Mouse (Mus musculus): Measurements from ENCODE around the gene Lrrfip2. TPM values are rescaled to one million over a fixed set of nuclear protein-coding genes. Genes with fewer than 3 reads are reported as not detected.

Lrrfip2 gene
- total and polyA plus RNA-seq, 3 experiments, result 16.6 to 30.9 (median 25.2) TPM

- no peak overlapping the region for H3K9ac ChIP-seq (ENCODE audit: insufficient read depth, low read depth)
- TF ChIP-seq NRF1 (IDR thresholded peaks at IDR 0.05; ENCODE audit: low read depth, low read length) (no peak), ZC3H11A (IDR thresholded peaks at IDR 0.05; ENCODE audit: low read depth, low read length) (no peak), EP300 (IDR thresholded peaks at IDR 0.05; ENCODE audit: low read length) (no peak), CHD1 (IDR thresholded peaks at IDR 0.05; ENCODE audit: low read depth, low read length) (no peak), E2F4 (IDR thresholded peaks at IDR 0.05; ENCODE audit: insufficient replicate concordance, low read depth, low read length) (no peak), ZNF384 (IDR thresholded peaks at IDR 0.05; ENCODE audit: low read depth, low read length) (no peak), PAX5 (IDR thresholded peaks at IDR 0.05; ENCODE audit: low read length) (no peak), SIN3A (IDR thresholded peaks at IDR 0.05; ENCODE audit: low read length) (no peak)
- no peaks in the 10 kb centered on the region for H3K27me3 ChIP-seq (replicated peaks)
- in situ Hi-C loops (cut with MboI; ENCODE audit: low pct_ligation_motif_present, low pct_unique_long_range_greater_than_20kb, low sequenced_read_pairs), result no loop called here
- H3K4me1 ChIP-seq (ENCODE audit: control insufficient read depth in 1 of 2, insufficient read depth in 2 of 2), result no peaks in the 10 kb centered on the region
- DNase-seq (ENCODE audit: extremely low read depth), result no peak
- H3K36me3 ChIP-seq (replicated peaks in 1 of 2; ENCODE audit: control insufficient read depth in 1 of 2, insufficient read depth in 1 of 2, low read length in 1 of 2), result peaks cover 4 to 12% of the 10 kb centered on the region in 2 experiments
- no peaks in the 10 kb centered on the region for H3K79me2 ChIP-seq (replicated peaks; ENCODE audit: control insufficient read depth, extremely low read depth, insufficient read depth, poor library complexity, severe bottlenecking)
- dilution Hi-C loops (cut with MboI; ENCODE audit: extremely low pct_ligation_motif_present, extremely low pct_unique_long_range_greater_than_20kb, low sequenced_read_pairs), result no loop called here
- no peak overlapping the region for H3K4me3 ChIP-seq (replicated peaks in 1 of 3; ENCODE audit: low read depth in 2 of 3, low read length in 2 of 3, poor library complexity in 1 of 3)
- H3K9me3 ChIP-seq (replicated peaks; ENCODE audit: low read length), result no peaks in the 10 kb centered on the region
- no peak overlapping the region for H3K27ac ChIP-seq (ENCODE audit: insufficient read depth, low read depth)
- H3K4me2 ChIP-seq (ENCODE audit: insufficient read depth, low read depth, poor library complexity, severe bottlenecking), result no peak overlapping the region
Measured at GRCm38 (mm10) chr9:111127749-111128148, 10.4 kb downstream of the Lrrfip2 start.

DNA sequence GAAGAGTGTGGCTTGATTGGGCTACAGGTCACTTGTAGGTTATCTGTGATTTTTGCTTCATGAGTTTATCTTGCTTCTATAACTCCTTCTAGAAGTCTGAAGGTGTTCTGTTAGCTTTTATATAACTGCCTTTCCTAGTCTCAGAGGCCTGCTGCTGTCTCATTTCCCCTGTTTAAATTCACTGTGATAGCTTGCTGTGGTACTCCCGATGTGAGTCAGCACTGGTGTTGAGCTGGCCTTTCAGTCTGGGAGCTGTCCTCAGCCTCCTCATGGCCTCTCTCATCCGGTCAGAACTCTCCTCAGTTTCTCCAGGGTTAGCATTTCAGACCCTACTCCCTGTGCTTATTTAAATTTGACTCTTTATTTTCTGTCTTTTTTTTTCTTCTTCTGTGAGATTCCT is 12.7 kb downstream of the Lrrfip2 start:
- Histone ChIP-seq H3K27me3 (replicated peaks) (no peaks in the 10 kb centered on the region), H3K9ac (ENCODE audit: insufficient read depth, low read depth) (no peak overlapping the region), H3K79me2 (replicated peaks; ENCODE audit: control insufficient read depth, extremely low read depth, insufficient read depth, poor library complexity, severe bottlenecking) (no peaks in the 10 kb centered on the region), H3K36me3 (replicated peaks in 1 of 2; ENCODE audit: control insufficient read depth in 1 of 2, insufficient read depth in 1 of 2, low read length in 1 of 2) (peaks cover 0 to 8% of the 10 kb centered on the region in 2 experiments), H3K4me2 (ENCODE audit: insufficient read depth, low read depth, poor library complexity, severe bottlenecking) (no peak overlapping the region), H3K9me3 (replicated peaks; ENCODE audit: low read length) (no peaks in the 10 kb centered on the region), H3K4me1 (ENCODE audit: control insufficient read depth in 1 of 2, insufficient read depth in 2 of 2) (no peaks in the 10 kb centered on the region), H3K27ac (ENCODE audit: insufficient read depth, low read depth) (no peak overlapping the region), H3K4me3 (replicated peaks in 1 of 3; ENCODE audit: low read depth in 2 of 3, low read length in 2 of 3, poor library complexity in 1 of 3) (no peak overlapping the region)
- in situ Hi-C loops (cut with MboI; ENCODE audit: low pct_ligation_motif_present, low pct_unique_long_range_greater_than_20kb, low sequenced_read_pairs), result no loop called here
- no peak for TF ChIP-seq TCF12 (IDR thresholded peaks at IDR 0.05; ENCODE audit: low read depth, low read length)
- TF ChIP-seq KAT2A (IDR thresholded peaks at IDR 0.05; ENCODE audit: insufficient replicate concordance, low read length), result no peak
- TF ChIP-seq CTCF (conservative IDR thresholded peaks at IDR 0.05 in 1 of 2, IDR thresholded peaks at IDR 0.05 in 1 of 2; ENCODE audit: low read depth in 2 of 2, low read length in 2 of 2), result no peak
- no peak for TF ChIP-seq MAZ (IDR thresholded peaks at IDR 0.05; ENCODE audit: low read depth, low read length)
- no peak for DNase-seq (ENCODE audit: extremely low read depth)
- dilution Hi-C loops (cut with MboI; ENCODE audit: extremely low pct_ligation_motif_present, extremely low pct_unique_long_range_greater_than_20kb, low sequenced_read_pairs), result no loop called here

GRCm38 (mm10) chr9:111138161-111138560 is 20.8 kb downstream of the Lrrfip2 start:
- Histone ChIP-seq H3K4me2 (ENCODE audit: insufficient read depth, low read depth, poor library complexity, severe bottlenecking) (no peak overlapping the region), H3K9me3 (replicated peaks; ENCODE audit: low read length) (no peaks in the 10 kb centered on the region), H3K9ac (ENCODE audit: insufficient read depth, low read depth) (no peak overlapping the region), H3K4me1 (ENCODE audit: control insufficient read depth in 1 of 2, insufficient read depth in 2 of 2) (peaks cover 0 to under 1% of the 10 kb centered on the region in 2 experiments; a peak in 1 of 4 replicates), H3K36me3 (replicated peaks in 1 of 2; ENCODE audit: control insufficient read depth in 1 of 2, insufficient read depth in 1 of 2, low read length in 1 of 2) (peaks cover 5 to 10% of the 10 kb centered on the region in 2 experiments), H3K27me3 (replicated peaks) (no peaks in the 10 kb centered on the region), H3K27ac (ENCODE audit: insufficient read depth, low read depth) (no peak overlapping the region), H3K4me3 (replicated peaks in 1 of 3; ENCODE audit: low read depth in 2 of 3, low read length in 2 of 3, poor library complexity in 1 of 3) (no peak overlapping the region), H3K79me2 (replicated peaks; ENCODE audit: control insufficient read depth, extremely low read depth, insufficient read depth, poor library complexity, severe bottlenecking) (no peaks in the 10 kb centered on the region)
- in situ Hi-C loops (cut with MboI; ENCODE audit: low pct_ligation_motif_present, low pct_unique_long_range_greater_than_20kb, low sequenced_read_pairs), result no loop called here
- dilution Hi-C loops (cut with MboI; ENCODE audit: extremely low pct_ligation_motif_present, extremely low pct_unique_long_range_greater_than_20kb, low sequenced_read_pairs), result no loop called here
- TF ChIP-seq TBP (conservative IDR thresholded peaks at IDR 0.05; ENCODE audit: low read depth, low read length) (no peak), CTCF (conservative IDR thresholded peaks at IDR 0.05 in 1 of 2, IDR thresholded peaks at IDR 0.05 in 1 of 2; ENCODE audit: low read depth in 2 of 2, low read length in 2 of 2) (no peak), PAX5 (IDR thresholded peaks at IDR 0.05; ENCODE audit: low read length) (no peak), CHD2 (IDR thresholded peaks at IDR 0.05; ENCODE audit: low read length) (no peak), POLR2AphosphoS2 (IDR thresholded peaks at IDR 0.05; ENCODE audit: low read depth, low read length) (no peak), TCF12 (IDR thresholded peaks at IDR 0.05; ENCODE audit: low read depth, low read length) (no peak), GABPA (IDR thresholded peaks at IDR 0.05; ENCODE audit: insufficient replicate concordance, low read depth, low read length) (no peak), MEF2A (IDR thresholded peaks at IDR 0.05; ENCODE audit: borderline replicate concordance, low read depth, low read length) (no peak), ZMIZ1 (IDR thresholded peaks at IDR 0.05; ENCODE audit: low read depth, low read length) (no peak), ZNF384 (IDR thresholded peaks at IDR 0.05; ENCODE audit: low read depth, low read length) (no peak), NELFE (IDR thresholded peaks at IDR 0.05; ENCODE audit: low read depth, low read length) (no peak), ELF1 (IDR thresholded peaks at IDR 0.05; ENCODE audit: low read depth, low read length) (no peak), CHD1 (IDR thresholded peaks at IDR 0.05; ENCODE audit: low read depth, low read length) (no peak)
- no peak for DNase-seq (ENCODE audit: extremely low read depth)
